Mouse (Mus musculus) bone marrow macrophage, adult 2 months (primary cell): ENCODE data around the gene Slc35e3.

Experiments used
- CTCF ChIP-seq: IDR thresholded peaks from 2 replicates; pipeline ENCODE4 v1.5.1; 2012; ENCODE audit warnings: low read depth, mild to moderate bottlenecking, low read length, moderate library complexity
- POLR2A ChIP-seq: IDR thresholded peaks from 2 replicates; pipeline ENCODE4 v1.6.1; 2012; ENCODE audit warnings: mild to moderate bottlenecking, low read depth, low read length, borderline replicate concordance

GRCm38 (mm10) chr10:117752304-117752821, 6.2 kb upstream of the Slc35e3 start:
- TF ChIP-seq CTCF (no peak), POLR2A (no peak)
